ENCODE assay signal across 24 mouse cellular contexts in genomic region chr3:20119044-20119591, GRCm38 (mm10). TPM values are rescaled to one million over a fixed set of nuclear protein-coding genes. Genes with fewer than 3 reads are reported as not detected.
DNase-seq lines count a peak whose midpoint lies in the region; ATAC-seq and TF ChIP-seq lines count a peak whose summit lies in the region.
"Had no signal": no experiment of that assay in that cellular context is flagged by ENCODE, and none has a peak within 500 bp of the region (broad histone marks: within the 10 kb centered on the region; RNA-seq: fewer than 3 reads in every experiment).

No protein-coding gene starts in this region.

- peak; percentile 59; the same call in 1 of the 2 replicates for ATAC-seq in heart, embryonic 14.5 days (ENCODE audit: insufficient number of reproducible peaks, insufficient read depth, low FRiP score, low read depth)
- ATAC-seq in limb, embryonic 13.5 days (ENCODE audit: low FRiP score, low read depth), result no peak
- ATAC-seq in liver, postnatal 0 days, result no peak
- ATAC-seq: activated CD4-positive, CD25-positive, alpha-beta regulatory T cell, adult 4 months; forebrain, postnatal 0 days; intestine, postnatal 0 days had no signal

- DNase-seq in heart, postnatal 10 days, result no peak
- DNase-seq in limb, embryonic 10.5 days (ENCODE audit: low spot score), result no peak
- DNase-seq in testis, postnatal 14 days (ENCODE audit: low spot score), result no peak
- DNase-seq in liver, postnatal 0 days, result no peak
- DNase-seq: adrenal gland, postnatal 10 days; cerebellum, adult 9-10 months; forebrain, postnatal 0 days; gastrocnemius, postnatal 36 days; kidney, postnatal 25 days; layer of hippocampus, adult 9-11 months; left cerebral cortex, postnatal 4 days; lung, embryonic 14.5 days; right cerebral cortex, postnatal 4 days had no signal

- intact Hi-C loops in heart, postnatal 10 days (cut with DNase I), result no loop called here

- H3K27ac ChIP-seq in heart, embryonic 14.5 days (replicated peaks in 1 of 2; ENCODE audit: control insufficient read depth in 1 of 2, insufficient read depth in 1 of 2, low read depth in 2 of 2, low read length in 2 of 2), result peak overlapping the region in 1 of 2 experiments; percentile 29; a peak in 1 of 4 replicates
- H3K27ac ChIP-seq in limb, embryonic 13.5 days, result no peak overlapping the region
- no peak overlapping the region for H3K27ac ChIP-seq in limb, embryonic 10.5 days
- H3K27ac ChIP-seq in testis, adult 2 months (ENCODE audit: control insufficient read depth, insufficient read depth, low read depth, low read length), result no peak overlapping the region
- H3K27ac ChIP-seq in liver, postnatal 0 days (ENCODE audit: low read depth), result no peak overlapping the region
- H3K27ac ChIP-seq: embryonic facial prominence, embryonic 10.5 days; hindbrain, embryonic 15.5 days; left cerebral cortex, adult 2 months; midbrain, embryonic 12.5 days had no signal

- no peaks in the 10 kb centered on the region for H3K27me3 ChIP-seq in heart, embryonic 14.5 days (ENCODE audit: control insufficient read depth, insufficient read depth, low read length)
- H3K27me3 ChIP-seq in limb, embryonic 13.5 days, result no peaks in the 10 kb centered on the region
- no peaks in the 10 kb centered on the region for H3K27me3 ChIP-seq in limb, embryonic 10.5 days (ENCODE audit: low read depth, poor library complexity, severe bottlenecking)
- no peaks in the 10 kb centered on the region for H3K27me3 ChIP-seq in testis, adult 2 months (ENCODE audit: control insufficient read depth, insufficient read depth, low read length)
- H3K27me3 ChIP-seq in liver, postnatal 0 days (ENCODE audit: insufficient read depth, low read length), result no peaks in the 10 kb centered on the region
- H3K27me3 ChIP-seq: hindbrain, embryonic 15.5 days; midbrain, embryonic 12.5 days had no signal

- H3K4me3 ChIP-seq in heart, embryonic 14.5 days (ENCODE audit: control insufficient read depth in 1 of 2, insufficient read depth in 1 of 2, low read depth in 1 of 2, low read length in 2 of 2), result no peak overlapping the region
- H3K4me3 ChIP-seq in limb, embryonic 13.5 days, result no peak overlapping the region
- no peak overlapping the region for H3K4me3 ChIP-seq in limb, embryonic 10.5 days
- peak overlapping the region; percentile 36 for H3K4me3 ChIP-seq in testis, adult 2 months (ENCODE audit: control insufficient read depth, low read depth, low read length)
- no peak overlapping the region for H3K4me3 ChIP-seq in liver, postnatal 0 days (ENCODE audit: low read depth, low read length)
- H3K4me3 ChIP-seq: embryonic facial prominence, embryonic 10.5 days; hindbrain, embryonic 15.5 days; left cerebral cortex, adult 2 months; midbrain, embryonic 12.5 days had no signal

- no peaks in the 10 kb centered on the region for H3K9me3 ChIP-seq in heart, embryonic 14.5 days (ENCODE audit: control insufficient read depth, low read length)
- no peaks in the 10 kb centered on the region for H3K9me3 ChIP-seq in limb, embryonic 13.5 days
- H3K9me3 ChIP-seq in limb, embryonic 10.5 days (replicated peaks), result no peaks in the 10 kb centered on the region
- H3K9me3 ChIP-seq in liver, postnatal 0 days (ENCODE audit: low read length), result no peaks in the 10 kb centered on the region
- H3K9me3 ChIP-seq: embryonic facial prominence, embryonic 10.5 days; G1E; hindbrain, embryonic 15.5 days; midbrain, embryonic 12.5 days had no signal

- no peak for TF ChIP-seq POLR2A in testis, adult 2 months (IDR thresholded peaks at IDR 0.05; ENCODE audit: control insufficient read depth, low read depth, low read length)

- peaks cover 72% of the 10 kb centered on the region for H3K36me3 ChIP-seq in heart, embryonic 14.5 days (ENCODE audit: control insufficient read depth, insufficient read depth, low read length)
- peaks cover 20% of the 10 kb centered on the region for H3K36me3 ChIP-seq in limb, embryonic 13.5 days
- peaks cover 29% of the 10 kb centered on the region for H3K36me3 ChIP-seq in limb, embryonic 10.5 days
- H3K36me3 ChIP-seq in testis, adult 2 months (ENCODE audit: control insufficient read depth, insufficient read depth, low read length), result no peaks in the 10 kb centered on the region; the same call in 1 of the 2 replicates
- H3K36me3 ChIP-seq in liver, postnatal 0 days (replicated peaks; ENCODE audit: insufficient read depth, low read length), result peaks cover 16% of the 10 kb centered on the region
- H3K36me3 ChIP-seq: midbrain, embryonic 12.5 days had no signal

- TF ChIP-seq EP300 in liver, postnatal 0 days (IDR thresholded peaks at IDR 0.05; ENCODE audit: low read depth), result no peak

- no peaks in the 10 kb centered on the region for H3K4me1 ChIP-seq in heart, embryonic 14.5 days (ENCODE audit: control insufficient read depth in 2 of 2, insufficient read depth in 2 of 2, low read length in 2 of 2)
- H3K4me1 ChIP-seq in limb, embryonic 13.5 days, result no peaks in the 10 kb centered on the region
- no peaks in the 10 kb centered on the region for H3K4me1 ChIP-seq in limb, embryonic 10.5 days
- H3K4me1 ChIP-seq in testis, adult 2 months (ENCODE audit: control insufficient read depth, insufficient read depth, low read length), result peaks cover 10% of the 10 kb centered on the region
- H3K4me1 ChIP-seq in liver, postnatal 0 days (ENCODE audit: insufficient read depth), result no peaks in the 10 kb centered on the region
- H3K4me1 ChIP-seq: embryonic facial prominence, embryonic 10.5 days; hindbrain, embryonic 15.5 days; midbrain, embryonic 12.5 days had no signal

- 65% methylated on average over 19 of the region's 19 CpGs for WGBS in heart, embryonic 14.5 days
- 89% methylated on average over 19 of the region's 19 CpGs for WGBS in limb, embryonic 13.5 days
- WGBS in limb, embryonic 10.5 days, result 94% methylated on average over 19 of the region's 19 CpGs
- 84% methylated on average over 19 of the region's 19 CpGs for WGBS in liver, postnatal 0 days (ENCODE audit: insufficient replicate concordance)

- H3K9ac ChIP-seq in heart, embryonic 14.5 days (ENCODE audit: low read length), result no peak overlapping the region
- H3K9ac ChIP-seq in limb, embryonic 13.5 days, result peak overlapping the region; percentile 39; the same call in 1 of the 2 replicates
- no peak overlapping the region for H3K9ac ChIP-seq in liver, postnatal 0 days (replicated peaks)
- H3K9ac ChIP-seq: forebrain, postnatal 0 days; hindbrain, embryonic 15.5 days; lung, embryonic 14.5 days; midbrain, embryonic 12.5 days had no signal

- TF ChIP-seq CTCF in testis, adult 2 months (IDR thresholded peaks at IDR 0.05; ENCODE audit: control insufficient read depth, insufficient read depth, insufficient replicate concordance, low read depth, low read length), result no peak
- TF ChIP-seq CTCF in liver, postnatal 0 days (IDR thresholded peaks at IDR 0.05; ENCODE audit: low read depth), result no peak

- H3K4me2 ChIP-seq in heart, embryonic 14.5 days (ENCODE audit: low read length), result no peak overlapping the region
- H3K4me2 ChIP-seq in limb, embryonic 13.5 days (replicated peaks), result no peak overlapping the region
- no peak overlapping the region for H3K4me2 ChIP-seq in liver, postnatal 0 days (ENCODE audit: low read depth, low read length)
- H3K4me2 ChIP-seq: hindbrain, embryonic 15.5 days; liver, embryonic 11.5 days; lung, embryonic 14.5 days; midbrain, embryonic 12.5 days had no signal

RNA-seq across cellular contexts. Expression of gene Gyg, which starts 36.0 kb away (rescaled TPM):
- polyA plus RNA-seq in heart, embryonic 14.5 days (2014; fragmentation: Nextera tagmentation; extraction: Ambion mirVana), result 778 and 797 TPM in 2 replicates
- 100 to 1,000 TPM; 135 to 143 TPM for total RNA-seq in heart, postnatal 10 days (2021)
- 46.6 and 47.2 TPM in 2 replicates for polyA plus RNA-seq in limb, embryonic 13.5 days (2015; fragmentation: Nextera tagmentation; extraction: Ambion mirVana)
- polyA plus RNA-seq in limb, embryonic 10.5 days (2016; fragmentation: Nextera tagmentation; extraction: Ambion mirVana), result 43.1 and 44.2 TPM in 2 replicates
- polyA plus RNA-seq in testis, adult 2 months (2012; rRNA removed), result 1.9 and 2.5 TPM in 2 replicates
- polyA plus RNA-seq in liver, postnatal 0 days (2015; fragmentation: Nextera tagmentation; extraction: Ambion mirVana), result 18.1 and 19.2 TPM in 2 replicates
- total RNA-seq: G1E had no signal
- polyA plus RNA-seq: G1E had no signal

Comparison
In these comparisons a context has a peak if more than half of its experiments do, and no peak if none do; other contexts are left out.
1. RNA of gene Gyg, which starts 36.0 kb away (polyA plus RNA-seq): 778 to 797 TPM in heart, embryonic 14.5 days; 46.6 to 47.2 TPM in limb, embryonic 13.5 days, 43.1 to 44.2 TPM in limb, embryonic 10.5 days, 18.1 to 19.2 TPM in liver, postnatal 0 days and 1.9 to 2.5 TPM in testis, adult 2 months; every median in the first group is over 10 times any median in the second.